Mouse (Mus musculus) monocyte, adult 5-6 weeks (primary cell): Measurements from ENCODE around the gene Ak5. TPM values are rescaled to one million over a fixed set of nuclear protein-coding genes. Genes with fewer than 3 reads are reported as not detected.

Source experiments
- total RNA-seq: library from RNA; stranded (forward); fragments of 200-1000, 200-491, 200-594 nt; gene quantifications from 3 replicates; pipeline ENCODE4 v1.2.3, GENCODE M21; 2017

Gene Ak5
- total RNA-seq, 1 experiment from 2014 or later, result not detected

Other genes with a start within 250 kb of the Ak5 start
- 31.1 to 45.1 TPM (median 39.8 TPM) in 3 replicates for gene Pigk, start 45.7 kb upstream of the Ak5 start, total RNA-seq